Mouse (Mus musculus): ENCODE measurements around the gene Cox20.

DNA sequence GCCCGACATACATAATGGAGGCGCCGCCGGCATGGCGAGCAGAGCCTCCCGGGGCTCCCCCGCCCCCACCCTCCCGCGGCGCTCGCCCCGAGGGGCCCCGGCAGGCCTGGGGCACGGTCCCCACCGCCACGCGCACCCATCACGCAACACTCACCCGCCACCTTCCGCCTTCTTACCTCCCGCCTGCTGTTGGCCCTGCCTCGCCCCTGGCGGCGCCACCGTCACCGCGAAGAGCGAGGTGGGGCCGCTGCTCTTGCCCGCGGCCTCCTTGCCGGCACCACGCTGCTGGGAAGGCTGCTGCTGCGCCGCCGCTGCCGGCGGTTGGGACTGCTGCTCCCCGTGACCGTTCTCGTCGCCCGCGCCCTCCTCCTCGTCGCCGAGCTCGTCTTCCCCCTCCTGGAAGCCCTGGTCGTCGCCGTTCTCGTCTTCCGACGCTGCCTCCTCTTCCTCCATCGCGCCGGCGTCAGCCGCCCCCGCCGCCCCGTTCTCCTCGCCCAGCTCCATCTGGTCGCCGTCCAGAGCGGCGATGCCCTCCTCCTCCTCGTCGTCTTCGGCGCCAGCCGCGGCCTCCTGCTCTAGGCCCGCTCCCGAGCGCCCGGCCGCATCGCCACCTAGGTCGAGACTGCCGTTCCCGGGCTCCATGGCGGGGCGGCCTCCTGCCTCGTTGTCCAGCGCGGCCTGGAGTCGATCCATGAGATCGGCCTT lies 18.0 kb downstream of the Cox20 start:
- TF ChIP-seq CTCF (IDR thresholded peaks at IDR 0.05; ENCODE audit: low read depth, low read length), result no peak
- TF ChIP-seq POLR2A (IDR thresholded peaks at IDR 0.05; ENCODE audit: insufficient read depth, low read length), result no peak
- TF ChIP-seq EP300 (IDR thresholded peaks at IDR 0.05; ENCODE audit: insufficient read depth, low read depth, low read length), result no peak

Measured in ES-Bruce4 (cell line).